Mouse (Mus musculus) MEL (cell line): ENCODE measurements around the gene Galt. TPM values are rescaled to one million over a fixed set of nuclear protein-coding genes. Genes with fewer than 3 reads are reported as not detected.

ENCODE experiments used
- DNase-seq: peaks from one replicate; pipeline ENCODE4 v3.0.0; 2011; ENCODE audit warnings: low read depth, low spot score
- H3K27ac ChIP-seq: 2 replicates; pipeline ENCODE4 v1.5.1; 2012; ENCODE audit warnings: low read depth, mild to moderate bottlenecking, control low read depth, low read length, moderate library complexity; ENCODE audit not compliant: control insufficient read depth
- H3K27me3 ChIP-seq, 2 experiments: fragments of 150-350 bp in 1 of 2; sonication (generic) in 1 of 2; 2 replicates each; pipeline ENCODE4 v1.6.1; 2012; ENCODE audit warnings: low read length in 2 of 2, mild to moderate bottlenecking in 2 of 2, improper control_type of control experiment in 1 of 2, moderate library complexity in 1 of 2; ENCODE audit not compliant: insufficient read depth in 2 of 2, control insufficient read depth in 1 of 2
- H3K36me3 ChIP-seq, 2 experiments: 2 replicates each; pipeline ENCODE4 v1.6.1; 2012 to 2014; ENCODE audit warnings: low read length in 2 of 2, improper control_type of control experiment in 1 of 2, inconsistent platforms in 1 of 2, mild to moderate bottlenecking in 1 of 2; ENCODE audit not compliant: insufficient read depth in 2 of 2, control insufficient read depth in 1 of 2
- H3K4me1 ChIP-seq, 2 experiments: fragments of 150-350 bp in 1 of 2; sonication (generic) in 1 of 2; 2 replicates each; pipeline ENCODE4 v1.6.1; 2012; ENCODE audit warnings: low read length in 2 of 2, improper control_type of control experiment in 1 of 2, mild to moderate bottlenecking in 1 of 2; ENCODE audit not compliant: insufficient read depth in 2 of 2, control insufficient read depth in 1 of 2
- H3K4me3 ChIP-seq, 2 experiments: fragments of 150-350 bp in 1 of 2; sonication (generic) in 1 of 2; 2 replicates each; pipeline ENCODE4 v1.5.1; 2012; ENCODE audit warnings: low read depth in 2 of 2, low read length in 2 of 2, mild to moderate bottlenecking in 2 of 2, moderate library complexity in 2 of 2, control low read depth in 1 of 2, improper control_type of control experiment in 1 of 2; ENCODE audit not compliant: control insufficient read depth in 1 of 2, insufficient read depth in 1 of 2
- H3K79me2 ChIP-seq: 2 replicates; pipeline ENCODE4 v1.6.1; 2012; ENCODE audit warnings: mild to moderate bottlenecking, low read length, moderate library complexity; ENCODE audit not compliant: control insufficient read depth, poor library complexity, insufficient read depth
- H3K9ac ChIP-seq: 2 replicates; pipeline ENCODE4 v1.6.1; 2012; ENCODE audit warnings: low read depth, mild to moderate bottlenecking, control low read depth, low read length, moderate library complexity; ENCODE audit not compliant: control insufficient read depth, poor library complexity, severe bottlenecking
- H3K9me3 ChIP-seq: fragments of 150-350 bp; sonication (generic); replicated peaks from 2 replicates; pipeline ENCODE4 v1.6.1; 2012; ENCODE audit warnings: mild to moderate bottlenecking, low read length, improper control_type of control experiment, moderate library complexity; ENCODE audit not compliant: insufficient read depth
- BHLHE40 ChIP-seq: IDR thresholded peaks from 2 replicates; pipeline ENCODE4 v1.6.1; 2012; ENCODE audit warnings: low read depth, mild to moderate bottlenecking, inconsistent platforms, low read length, improper control_type of control experiment, borderline replicate concordance
- CHD1 ChIP-seq: IDR thresholded peaks from 2 replicates; pipeline ENCODE4 v1.6.1; 2012; ENCODE audit warnings: low read depth, mild to moderate bottlenecking, inconsistent platforms, low read length, improper control_type of control experiment
- CTCF ChIP-seq, 3 experiments: IDR thresholded peaks in 2 of 3; conservative IDR thresholded peaks in 1 of 3; 2 replicates each; pipeline ENCODE4 v1.5.1; 2011 to 2012; ENCODE audit warnings: low read length in 3 of 3, low read depth in 2 of 3, mild to moderate bottlenecking in 2 of 3, improper control_type of control experiment in 1 of 3, inconsistent platforms in 1 of 3, mixed read lengths in 1 of 3, moderate library complexity in 1 of 3; ENCODE audit not compliant: control insufficient read depth in 1 of 3, insufficient read depth in 1 of 3, poor library complexity in 1 of 3, severe bottlenecking in 1 of 3
- E2F4 ChIP-seq: IDR thresholded peaks from 2 replicates; pipeline ENCODE4 v1.6.1; 2011; ENCODE audit warnings: low read depth, low read length, improper control_type of control experiment, borderline replicate concordance
- EP300 ChIP-seq, 2 experiments: IDR thresholded peaks; 2 replicates each; pipeline ENCODE4 v1.6.1; 2011; ENCODE audit warnings: improper control_type of control experiment in 2 of 2, low read length in 2 of 2, low read depth in 1 of 2, mild to moderate bottlenecking in 1 of 2
- ETS1 ChIP-seq: IDR thresholded peaks from 2 replicates; pipeline ENCODE4 v1.6.1; 2012; ENCODE audit warnings: low read depth, mild to moderate bottlenecking, inconsistent platforms, low read length, improper control_type of control experiment, moderate library complexity
- GABPA ChIP-seq: IDR thresholded peaks from 2 replicates; pipeline ENCODE4 v1.6.1; 2012; ENCODE audit warnings: low read depth, mild to moderate bottlenecking, inconsistent platforms, low read length, improper control_type of control experiment, moderate library complexity
- GATA1 ChIP-seq: IDR thresholded peaks from 2 replicates; pipeline ENCODE4 v1.6.1; 2011; ENCODE audit warnings: low read depth, low read length, improper control_type of control experiment
- HCFC1 ChIP-seq: IDR thresholded peaks from 2 replicates; pipeline ENCODE4 v1.6.1; 2012; ENCODE audit warnings: low read depth, mild to moderate bottlenecking, inconsistent platforms, low read length, improper control_type of control experiment, moderate library complexity
- JUND ChIP-seq: IDR thresholded peaks from 2 replicates; pipeline ENCODE4 v1.6.1; 2011; ENCODE audit warnings: low read depth, mild to moderate bottlenecking, improper control_type of control experiment, low read length
- MXI1 ChIP-seq: IDR thresholded peaks from 2 replicates; pipeline ENCODE4 v1.6.1; 2011; ENCODE audit warnings: mild to moderate bottlenecking, low read depth, low read length, improper control_type of control experiment
- MYB ChIP-seq: IDR thresholded peaks from 2 replicates; pipeline ENCODE4 v1.6.1; 2011; ENCODE audit warnings: mild to moderate bottlenecking, low read depth, low read length, improper control_type of control experiment
- MYC ChIP-seq: IDR thresholded peaks from 2 replicates; pipeline ENCODE4 v1.6.1; 2011; ENCODE audit warnings: low read depth, mild to moderate bottlenecking, low read length, improper control_type of control experiment, moderate library complexity
- NELFE ChIP-seq: IDR thresholded peaks from 2 replicates; pipeline ENCODE4 v1.6.1; 2011; ENCODE audit warnings: low read depth, low read length, improper control_type of control experiment
- POLR2A ChIP-seq, 2 experiments: IDR thresholded peaks; 2 replicates each; pipeline ENCODE4 v1.6.1; 2011 to 2012; ENCODE audit warnings: low read length in 2 of 2, mild to moderate bottlenecking in 2 of 2, control low read depth in 1 of 2, improper control_type of control experiment in 1 of 2, low read depth in 1 of 2, moderate library complexity in 1 of 2; ENCODE audit not compliant: control insufficient read depth in 1 of 2, insufficient read depth in 1 of 2, poor library complexity in 1 of 2
- POLR2AphosphoS2 ChIP-seq: IDR thresholded peaks from 2 replicates; pipeline ENCODE4 v1.6.1; 2011; ENCODE audit warnings: low read length, improper control_type of control experiment
- RAD21 ChIP-seq: IDR thresholded peaks from 2 replicates; pipeline ENCODE4 v1.6.1; 2011; ENCODE audit warnings: mild to moderate bottlenecking, low read depth, low read length, improper control_type of control experiment
- SIN3A ChIP-seq: IDR thresholded peaks from 2 replicates; pipeline ENCODE4 v1.6.1; 2012; ENCODE audit warnings: low read length, improper control_type of control experiment, inconsistent platforms
- SMC3 ChIP-seq: IDR thresholded peaks from 2 replicates; pipeline ENCODE4 v1.6.1; 2011; ENCODE audit warnings: low read depth, low read length, improper control_type of control experiment
- TBP ChIP-seq: IDR thresholded peaks from 2 replicates; pipeline ENCODE4 v1.8.0; 2011; ENCODE audit warnings: low read depth, low read length, improper control_type of control experiment
- TCF12 ChIP-seq: IDR thresholded peaks from 2 replicates; pipeline ENCODE4 v1.6.1; 2014; ENCODE audit warnings: low read depth, mild to moderate bottlenecking, inconsistent platforms, low read length, improper control_type of control experiment, moderate library complexity
- ZMIZ1 ChIP-seq: IDR thresholded peaks from 2 replicates; pipeline ENCODE4 v1.6.1; 2012; ENCODE audit warnings: low read depth, mild to moderate bottlenecking, inconsistent platforms, low read length, improper control_type of control experiment, moderate library complexity
- polyA plus RNA-seq, 2 experiments: library from polyadenylated mRNA; stranded (reverse) in 1 of 2; unstranded in 1 of 2; fragments of >175 nt in 1 of 2; fragments of >200 nt in 1 of 2; gene quantifications; 2 replicates each; pipeline versions ENCODE4 v1.2.1 to v1.2.4; 2012; ENCODE audit warnings: low replicate concordance in 2 of 2, low read depth in 1 of 2; ENCODE audit not compliant: insufficient read length in 2 of 2, insufficient read depth in 1 of 2, missing spikeins in 1 of 2
- total RNA-seq: library from RNA; depleted of rRNA; stranded (reverse); fragments of 300-350 nt; gene quantifications from 2 replicates; pipeline ENCODE4 v1.2.3, GENCODE M21; 2012

The Galt gene
- total and polyA plus RNA-seq, 3 experiments, result 26.5 to 31.9 TPM; not detected in 1

- DNase-seq, result peak; percentile 89
- Histone ChIP-seq H3K4me3 (peak within 1 kb of the TSS; percentile 90 to 97), H3K9ac (peak within 1 kb of the TSS; percentile 96), H3K27ac (peak within 1 kb of the TSS; percentile 61), H3K4me1 (peaks cover 0 to 10% of the 10 kb centered on the region in 2 experiments; a peak in 2 of 4 replicates), H3K36me3 (no peaks in the 10 kb centered on the region; a peak in 1 of 4 replicates), H3K9me3 (no peaks in the 10 kb centered on the region), H3K27me3 (no peaks in the 10 kb centered on the region), H3K79me2 (peaks cover 19% of the 10 kb centered on the region)
- TF ChIP-seq MYB, result no peak
- no peak for TF ChIP-seq BHLHE40
- peak in 2 of 3 experiments; percentile 8 to 9; a peak in 2 of 6 replicates for TF ChIP-seq CTCF (IDR thresholded peaks at IDR 0.05 in 2 of 3, conservative IDR thresholded peaks at IDR 0.05 in 1 of 3; ENCODE audit: control insufficient read depth in 1 of 3, insufficient read depth in 1 of 3, low read depth in 2 of 3, low read length in 3 of 3, poor library complexity in 1 of 3, severe bottlenecking in 1 of 3)
- TF ChIP-seq HCFC1, result peak; percentile 65
- no peak for TF ChIP-seq E2F4
- no peak for TF ChIP-seq ETS1
- TF ChIP-seq EP300 (IDR thresholded peaks at IDR 0.05; ENCODE audit: low read depth in 1 of 2, low read length in 2 of 2), result no peak
- TF ChIP-seq ZMIZ1, result peak; percentile 86
- TF ChIP-seq POLR2AphosphoS2, result peak; percentile 70; the same call in 1 of the 2 replicates
- peak; percentile 84 for TF ChIP-seq NELFE
- TF ChIP-seq SIN3A, result peak; percentile 25; the same call in 1 of the 2 replicates
- peak; percentile 93 to 94 for TF ChIP-seq POLR2A (IDR thresholded peaks at IDR 0.05; ENCODE audit: control insufficient read depth in 1 of 2, insufficient read depth in 1 of 2, low read depth in 1 of 2, low read length in 2 of 2, poor library complexity in 1 of 2)
- TF ChIP-seq TBP, result peak; percentile 55; the same call in 1 of the 2 replicates
- TF ChIP-seq TCF12, result no peak
- TF ChIP-seq MXI1, result peak; percentile 65
- no peak for TF ChIP-seq MYC
- TF ChIP-seq GATA1, result 0 out of 2 replicates have a peak, but pooled peaks have one; percentile 5
Observed at GRCm38 (mm10) chr4:41713197-41714067, 41.6 kb upstream of the Galt start, which contains the start of gene Rpp25l. Rpp25l (minus strand) TSS chr4:41713534.

GRCm38 (mm10) chr4:41714276-41714675 is 40.8 kb upstream of the Galt start:
- TF ChIP-seq RAD21, result peak; percentile 36
- peak; percentile 36; the same call in 1 of the 2 replicates for TF ChIP-seq SIN3A
- peak; percentile 62 for TF ChIP-seq SMC3
- no peak for TF ChIP-seq CHD1
- TF ChIP-seq GABPA, result no peak
- TF ChIP-seq CTCF (IDR thresholded peaks at IDR 0.05 in 2 of 3, conservative IDR thresholded peaks at IDR 0.05 in 1 of 3; ENCODE audit: control insufficient read depth in 1 of 3, insufficient read depth in 1 of 3, low read depth in 2 of 3, low read length in 3 of 3, poor library complexity in 1 of 3, severe bottlenecking in 1 of 3), result peak; percentile 79 to 84 (median 81)
- TF ChIP-seq POLR2A (IDR thresholded peaks at IDR 0.05; ENCODE audit: control insufficient read depth in 1 of 2, insufficient read depth in 1 of 2, low read depth in 1 of 2, low read length in 2 of 2, poor library complexity in 1 of 2), result no peak
- TF ChIP-seq JUND, result no peak
- 0 out of 2 replicates have a peak, but pooled peaks have one; percentile 36 for TF ChIP-seq MYC
- peak; percentile 26; the same call in 1 of the 2 replicates for TF ChIP-seq HCFC1
- Histone ChIP-seq H3K27me3 (no peaks in the 10 kb centered on the region), H3K4me1 (peaks cover 0 to 10% of the 10 kb centered on the region in 2 experiments; a peak in 2 of 4 replicates), H3K9ac (no peak overlapping the region; the same call in 1 of the 2 replicates), H3K36me3 (no peaks in the 10 kb centered on the region; a peak in 1 of 4 replicates), H3K79me2 (peaks cover 19% of the 10 kb centered on the region), H3K9me3 (no peaks in the 10 kb centered on the region), H3K27ac (no peak overlapping the region), H3K4me3 (peak overlapping the region; percentile 90 to 97; a peak in 2 of 4 replicates)
- DNase-seq, result peak; percentile 77
